Mouse (Mus musculus) forebrain, postnatal 0 days (tissue): ENCODE data around the gene Senp7. TPM values are rescaled to one million over a fixed set of nuclear protein-coding genes. Genes with fewer than 3 reads are reported as not detected.

ENCODE experiments used
- ATAC-seq: fragments of 200-750 bp; cut with Nextera tagmentation; 2 replicates; pipeline ENCODE4 v1.8.0; 2017; ENCODE audit warnings: mild to moderate bottlenecking, moderate library complexity
- DNase-seq: peaks from one replicate; pipeline ENCODE4 v3.0.0-alpha.2; 2015
- H3K27ac ChIP-seq: fragments of 300-500 bp; sonication (generic); 2 replicates; pipeline ENCODE4 v1.5.1; 2014; ENCODE audit warnings: low read depth, mild to moderate bottlenecking, antibody characterized with exemption, low read length, moderate library complexity, mixed read lengths
- H3K27me3 ChIP-seq: fragments of 300-500 bp; sonication (generic); 2 replicates; pipeline ENCODE4 v1.6.1; 2014; ENCODE audit warnings: mild to moderate bottlenecking, low read length, mixed read lengths; ENCODE audit not compliant: insufficient read depth
- H3K36me3 ChIP-seq: fragments of 300-500 bp; sonication (generic); 2 replicates; pipeline ENCODE4 v1.6.1; 2014; ENCODE audit warnings: mild to moderate bottlenecking, moderate library complexity; ENCODE audit not compliant: insufficient read depth
- H3K4me1 ChIP-seq: fragments of 300-500 bp; sonication (generic); 2 replicates; pipeline ENCODE4 v1.6.1; 2014; ENCODE audit warnings: antibody characterized with exemption; ENCODE audit not compliant: insufficient read depth
- H3K4me2 ChIP-seq: fragments of 300-500 bp; sonication (generic); 2 replicates; pipeline ENCODE4 v1.6.1; 2014; ENCODE audit warnings: low read depth, mild to moderate bottlenecking, moderate library complexity
- H3K4me3 ChIP-seq: fragments of 300-500 bp; sonication (generic); 2 replicates; pipeline ENCODE4 v1.5.1; 2014; ENCODE audit warnings: low read depth, low read length, mixed read lengths
- H3K9ac ChIP-seq: fragments of 300-500 bp; sonication (generic); 2 replicates; pipeline ENCODE4 v1.6.1; 2014; ENCODE audit warnings: mild to moderate bottlenecking
- H3K9me3 ChIP-seq: fragments of 300-500 bp; sonication (generic); 2 replicates; pipeline ENCODE4 v1.6.1; 2016; ENCODE audit warnings: low read length
- CTCF ChIP-seq: sonication (generic); IDR thresholded peaks from 2 replicates; pipeline ENCODE4 v1.5.1; 2016; ENCODE audit warnings: antibody characterized with exemption, control low read depth, low read depth
- WGBS: fragments of 180-500 bp; shearing (Covaris S2); extraction: QIAGEN DNeasy Blood & Tissue Kit; methylation state at CpG from one replicate; pipeline ENCODE4 v1.1.7; 2014; 5-methylcytosine and 5-hydroxymethylcytosine counted together
- microRNA-seq, 2 experiments: library from miRNA; unstranded; fragments of <30 nt; microRNA quantifications; one replicate each; pipeline ENCODE4; 2016
- polyA plus RNA-seq: library from polyadenylated mRNA; unstranded; fragments of >200 nt; fragmentation: Nextera tagmentation; extraction: Ambion mirVana; gene quantifications from 2 replicates; pipeline ENCODE4 v1.2.1, GENCODE M21; 2015
- total RNA-seq: library from RNA; depleted of rRNA; stranded (reverse); fragments of >200 nt; gene quantifications from 2 replicates; pipeline ENCODE4 v1.2.3, GENCODE M21; 2014; rRNA removed

The Senp7 gene
- total and polyA plus RNA-seq, 2 experiments from 2014 or later, result 32.8 to 35.0 TPM

- H3K4me1 ChIP-seq, result no peaks in the 10 kb centered on the region
- peaks cover 42% of the 10 kb centered on the region for H3K36me3 ChIP-seq
- H3K9me3 ChIP-seq, result no peaks in the 10 kb centered on the region
- DNase-seq (peak; percentile 74), ATAC-seq (peak; percentile 86)
- H3K4me2 ChIP-seq, result no peak overlapping the region
- H3K9ac ChIP-seq, result no peak overlapping the region
- no peak overlapping the region for H3K4me3 ChIP-seq
- no peak for TF ChIP-seq CTCF
- WGBS, result 65% methylated on average over 9 of the region's 9 CpGs
- no peak overlapping the region for H3K27ac ChIP-seq
- no peaks in the 10 kb centered on the region for H3K27me3 ChIP-seq
Measured at GRCm38 (mm10) chr16:56188198-56188597, 140.1 kb downstream of the Senp7 start.

- Histone ChIP-seq H3K27me3 (no peaks in the 10 kb centered on the region), H3K36me3 (no peaks in the 10 kb centered on the region), H3K4me2 (no peak within 1 kb of the TSS), H3K27ac (no peak within 1 kb of the TSS), H3K9me3 (no peaks in the 10 kb centered on the region), H3K4me3 (no peak within 1 kb of the TSS), H3K4me1 (no peaks in the 10 kb centered on the region), H3K9ac (no peak within 1 kb of the TSS)
- 37% methylated on average over 6 of the region's 6 CpGs for WGBS
- TF ChIP-seq CTCF, result no peak
- DNase-seq (no peak), ATAC-seq (no peak)
Measured at GRCm38 (mm10) chr16:56204051-56204450, 155.9 kb downstream of the Senp7 start, which contains the start of gene Impg2. Gene Impg2 (plus strand): TSS chr16:56204313.

GRCm38 (mm10) chr16:56212740-56213139 lies 164.6 kb downstream of the Senp7 start:
- Histone ChIP-seq H3K9me3 (no peaks in the 10 kb centered on the region), H3K27me3 (no peaks in the 10 kb centered on the region), H3K9ac (no peak overlapping the region), H3K4me3 (no peak overlapping the region), H3K27ac (no peak overlapping the region), H3K4me2 (no peak overlapping the region), H3K4me1 (no peaks in the 10 kb centered on the region), H3K36me3 (no peaks in the 10 kb centered on the region)
- 82% methylated on average over 3 of the region's 3 CpGs for WGBS
- ATAC-seq (no peak), DNase-seq (no peak)
- no peak for TF ChIP-seq CTCF

GRCm38 (mm10) chr16:56227686-56228085 lies 179.5 kb downstream of the Senp7 start:
- Histone ChIP-seq H3K36me3 (no peaks in the 10 kb centered on the region), H3K27ac (no peak overlapping the region), H3K9me3 (no peaks in the 10 kb centered on the region), H3K9ac (no peak overlapping the region), H3K4me3 (no peak overlapping the region), H3K4me2 (no peak overlapping the region), H3K27me3 (no peaks in the 10 kb centered on the region), H3K4me1 (no peaks in the 10 kb centered on the region)
- DNase-seq, result no peak
- no peak for ATAC-seq
- TF ChIP-seq CTCF, result no peak

GRCm38 (mm10) chr16:56229455-56229854 lies 181.3 kb downstream of the Senp7 start:
- DNase-seq (no peak), ATAC-seq (no peak)
- no peak overlapping the region for H3K9ac ChIP-seq
- TF ChIP-seq CTCF, result no peak
- H3K4me1 ChIP-seq, result no peaks in the 10 kb centered on the region
- no peaks in the 10 kb centered on the region for H3K36me3 ChIP-seq
- WGBS, result 68% methylated on average over 2 of the region's 2 CpGs
- H3K27me3 ChIP-seq, result no peaks in the 10 kb centered on the region
- no peaks in the 10 kb centered on the region for H3K9me3 ChIP-seq
- no peak overlapping the region for H3K27ac ChIP-seq
- no peak overlapping the region for H3K4me3 ChIP-seq
- H3K4me2 ChIP-seq, result no peak overlapping the region

GRCm38 (mm10) chr16:56231300-56231699 lies 183.2 kb downstream of the Senp7 start:
- no peaks in the 10 kb centered on the region for H3K27me3 ChIP-seq
- no peak overlapping the region for H3K4me3 ChIP-seq
- no peak overlapping the region for H3K27ac ChIP-seq
- H3K4me1 ChIP-seq, result no peaks in the 10 kb centered on the region
- TF ChIP-seq CTCF, result peak; percentile 30; the same call in 1 of the 2 replicates
- no peaks in the 10 kb centered on the region for H3K36me3 ChIP-seq
- H3K4me2 ChIP-seq, result no peak overlapping the region
- WGBS, result 61% methylated on average over 10 of the region's 10 CpGs
- DNase-seq, result peak; percentile 19
- no peaks in the 10 kb centered on the region for H3K9me3 ChIP-seq
- no peak overlapping the region for H3K9ac ChIP-seq
- no peak for ATAC-seq

- ATAC-seq (no peak), DNase-seq (no peak)
- no peaks in the 10 kb centered on the region for H3K36me3 ChIP-seq
- H3K27ac ChIP-seq, result no peak overlapping the region
- no peak overlapping the region for H3K4me2 ChIP-seq
- H3K9me3 ChIP-seq, result no peaks in the 10 kb centered on the region
- no peak overlapping the region for H3K4me3 ChIP-seq
- TF ChIP-seq CTCF, result no peak
- WGBS, result 74% methylated on average over 10 of the region's 10 CpGs
- no peak overlapping the region for H3K9ac ChIP-seq
- H3K4me1 ChIP-seq, result no peaks in the 10 kb centered on the region
- no peaks in the 10 kb centered on the region for H3K27me3 ChIP-seq
Measured at GRCm38 (mm10) chr16:56232736-56233135, 184.6 kb downstream of the Senp7 start.

Small RNA genes lying within 50 kb of the gene (microRNA-seq; reads per million reads assigned to microRNA genes)
- gene Gm24047, result 0 reads per million in 2 experiments

Other genes starting within 250 kb of the Senp7 start
- gene Nfkbiz, start 209.4 kb upstream of the Senp7 start, total RNA-seq, result 1.9 and 2.4 TPM in 2 replicates
- 1.1 and 1.5 TPM in 2 replicates for gene Nfkbiz, start 209.4 kb upstream of the Senp7 start, polyA plus RNA-seq
- 1.8 and 2.2 TPM in 2 replicates for gene Nxpe3, start 153.1 kb upstream of the Senp7 start, total RNA-seq
- gene Nxpe3, start 153.1 kb upstream of the Senp7 start, polyA plus RNA-seq, result 0.50 and 1.2 TPM in 2 replicates
- gene Cep97, start 113.5 kb upstream of the Senp7 start, total RNA-seq, result 9.4 and 10.0 TPM in 2 replicates
- gene Cep97, start 113.5 kb upstream of the Senp7 start, polyA plus RNA-seq, result 6.5 and 7.3 TPM in 2 replicates
- 576 and 901 TPM in 2 replicates for gene Rpl24, start 82.1 kb upstream of the Senp7 start, total RNA-seq
- 584 and 740 TPM in 2 replicates for gene Rpl24, start 82.1 kb upstream of the Senp7 start, polyA plus RNA-seq
- gene Zbtb11, start 74.5 kb upstream of the Senp7 start, total RNA-seq, result 22.3 and 23.7 TPM in 2 replicates
- gene Zbtb11, start 74.5 kb upstream of the Senp7 start, polyA plus RNA-seq, result 9.9 and 15.6 TPM in 2 replicates
- gene Pcnp, start 18.6 kb upstream of the Senp7 start, total RNA-seq, result 92.8 and 106 TPM in 2 replicates
- gene Pcnp, start 18.6 kb upstream of the Senp7 start, polyA plus RNA-seq, result 231 and 236 TPM in 2 replicates
- gene Trmt10c, start 10.5 kb upstream of the Senp7 start, total RNA-seq, result 16.1 and 20.5 TPM in 2 replicates
- gene Trmt10c, start 10.5 kb upstream of the Senp7 start, polyA plus RNA-seq, result 16.8 and 19.3 TPM in 2 replicates
- 0.48 and 0.54 TPM in 2 replicates for gene Impg2, start 156.0 kb downstream of the Senp7 start, total RNA-seq
- 0.08 and 0.20 TPM in 2 replicates for gene Impg2, start 156.0 kb downstream of the Senp7 start, polyA plus RNA-seq